Mouse (Mus musculus) kidney, adult 11 months (tissue): ENCODE results near the gene Depdc5.
A peak's percentile ranks its signal among the peaks of the same experiment; 100 is the strongest.

ENCODE experiments used
- DNase-seq: peaks from one replicate; pipeline ENCODE4 v3.0.0; 2022

Gene Depdc5

DNA sequence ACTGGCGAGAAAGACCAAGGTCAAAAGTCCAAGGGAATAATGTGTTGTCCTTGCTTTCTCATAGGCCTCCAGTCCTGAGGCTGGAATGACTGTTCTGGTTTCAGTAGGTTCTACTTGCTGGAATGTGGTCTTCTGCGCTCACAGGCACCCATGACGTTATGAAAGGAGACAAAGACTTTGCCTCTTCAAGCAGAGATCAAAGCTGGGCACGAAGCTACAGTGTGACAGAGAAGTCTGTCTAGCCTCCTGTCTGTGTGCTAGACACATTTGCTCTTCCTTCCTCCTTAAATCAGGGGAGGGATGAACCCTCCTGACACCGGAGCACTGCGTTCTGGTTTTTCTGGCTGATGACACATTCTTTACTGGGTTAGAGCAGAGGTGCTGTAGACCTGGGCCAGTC is 140.0 kb downstream of the Depdc5 start:
- peak; percentile 25 for DNase-seq

DNA sequence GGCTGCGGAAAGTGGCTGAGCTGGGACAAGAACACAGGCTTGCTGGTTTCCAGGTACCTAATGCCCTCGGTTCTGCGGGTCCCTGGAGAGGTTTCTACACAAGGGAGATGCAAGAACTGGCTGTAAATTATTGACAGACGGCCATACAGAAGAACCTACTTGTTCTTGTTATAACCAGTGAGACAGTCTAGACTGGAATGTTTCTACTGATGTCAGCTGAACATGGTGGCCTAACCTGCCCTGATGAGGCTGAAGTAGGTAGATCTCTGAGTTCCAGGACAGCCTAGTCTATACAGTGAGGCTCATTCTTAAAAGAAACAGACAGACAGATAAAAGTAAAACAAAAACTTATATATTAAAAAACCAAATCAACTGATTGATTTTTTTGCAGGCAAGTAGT is 140.6 kb downstream of the Depdc5 start:
- peak; percentile 5 for DNase-seq

DNA sequence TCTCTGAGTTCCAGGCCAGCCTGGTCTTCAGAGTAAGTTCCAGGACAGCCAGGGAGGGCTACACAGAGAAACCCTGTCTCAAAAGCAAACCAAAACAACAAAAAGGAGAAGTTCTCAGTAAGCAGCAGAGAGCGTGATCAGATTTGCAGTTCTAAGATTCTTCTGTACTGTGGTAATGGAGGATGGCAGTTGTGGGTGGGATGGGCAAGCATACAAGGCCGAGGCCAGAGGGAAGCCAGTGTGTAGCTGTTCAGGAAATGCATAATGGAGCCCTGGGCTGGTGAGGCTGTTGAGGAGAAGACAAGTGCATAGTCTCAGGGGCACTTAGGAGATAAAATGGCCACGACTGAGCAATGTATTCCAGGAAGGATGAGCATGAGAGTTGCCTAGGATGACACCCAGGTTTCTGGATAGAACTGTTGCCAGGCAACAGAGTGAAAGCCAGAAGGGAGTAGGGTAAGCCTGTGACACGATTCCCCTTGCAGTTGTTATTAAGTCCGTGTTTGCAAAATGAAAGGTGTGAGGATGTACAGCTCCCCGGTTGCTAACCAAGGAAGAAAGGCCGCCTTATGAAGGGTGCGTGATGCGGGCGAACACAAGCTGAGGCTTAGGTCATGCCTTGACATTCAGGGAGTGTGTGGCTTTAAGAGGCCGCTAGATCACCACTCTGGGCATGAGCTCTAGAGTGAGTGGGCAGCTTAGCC is 142.1 kb downstream of the Depdc5 start:
- no peak for DNase-seq

DNA sequence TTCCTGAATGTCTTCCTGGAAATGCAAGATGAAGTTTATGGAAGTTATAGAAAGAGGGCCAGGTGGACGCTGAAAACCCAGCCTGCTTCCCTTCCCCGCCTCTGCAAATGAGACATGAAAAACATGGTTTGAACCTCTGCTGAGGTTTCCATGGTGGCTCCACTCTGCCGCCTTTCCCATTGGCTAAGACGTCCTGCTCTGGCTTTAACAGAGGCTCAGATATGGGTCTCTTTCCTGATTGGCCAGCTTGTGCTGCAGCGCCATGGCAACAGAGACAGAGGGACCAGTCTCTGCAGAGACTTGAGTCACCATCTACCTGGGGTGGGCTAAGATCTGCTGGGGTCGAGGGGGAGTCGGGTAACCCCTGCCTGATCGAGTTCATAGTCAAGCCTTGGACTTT is 143.2 kb downstream of the Depdc5 start:
- no peak for DNase-seq

DNA sequence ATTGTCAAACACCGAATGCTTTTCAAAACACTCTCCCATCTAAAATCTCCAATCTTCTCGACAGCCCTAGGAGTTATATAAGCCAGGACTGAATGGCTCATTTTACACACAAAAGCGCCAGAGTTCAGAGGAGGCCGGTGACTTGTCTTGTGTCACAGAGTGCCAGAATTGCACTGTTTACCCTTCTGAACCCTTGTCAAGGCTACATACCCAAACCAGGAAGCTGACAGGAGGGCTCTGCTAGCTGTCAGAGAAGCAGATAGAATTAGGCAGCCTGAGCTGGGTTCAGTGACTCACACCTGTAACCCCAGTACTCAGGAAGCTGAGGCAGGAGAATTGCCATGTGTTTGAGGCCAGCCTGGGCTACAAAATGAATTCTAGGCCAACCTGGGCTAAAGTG is 143.9 kb downstream of the Depdc5 start:
- no peak for DNase-seq

DNA sequence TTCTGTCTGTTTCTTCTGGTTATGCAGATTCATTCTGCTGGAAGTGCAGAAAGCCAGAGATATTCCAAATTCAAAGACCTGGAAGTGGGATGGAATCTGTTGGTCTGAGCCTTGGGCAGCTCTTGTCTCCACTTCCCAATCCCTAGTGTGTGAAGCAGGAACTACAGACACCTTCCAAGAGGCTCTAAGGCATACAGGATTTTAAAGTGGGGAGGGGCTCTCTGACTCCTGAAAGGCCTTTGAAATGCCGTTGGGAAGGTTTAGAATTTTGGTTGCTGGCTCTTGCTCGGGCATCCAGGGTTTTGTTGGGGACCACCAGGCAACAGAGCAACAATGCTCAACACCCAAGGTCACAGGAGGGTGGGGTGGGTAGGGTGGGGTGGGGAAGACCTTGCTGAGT is 145.8 kb downstream of the Depdc5 start:
- no peak for DNase-seq

DNA sequence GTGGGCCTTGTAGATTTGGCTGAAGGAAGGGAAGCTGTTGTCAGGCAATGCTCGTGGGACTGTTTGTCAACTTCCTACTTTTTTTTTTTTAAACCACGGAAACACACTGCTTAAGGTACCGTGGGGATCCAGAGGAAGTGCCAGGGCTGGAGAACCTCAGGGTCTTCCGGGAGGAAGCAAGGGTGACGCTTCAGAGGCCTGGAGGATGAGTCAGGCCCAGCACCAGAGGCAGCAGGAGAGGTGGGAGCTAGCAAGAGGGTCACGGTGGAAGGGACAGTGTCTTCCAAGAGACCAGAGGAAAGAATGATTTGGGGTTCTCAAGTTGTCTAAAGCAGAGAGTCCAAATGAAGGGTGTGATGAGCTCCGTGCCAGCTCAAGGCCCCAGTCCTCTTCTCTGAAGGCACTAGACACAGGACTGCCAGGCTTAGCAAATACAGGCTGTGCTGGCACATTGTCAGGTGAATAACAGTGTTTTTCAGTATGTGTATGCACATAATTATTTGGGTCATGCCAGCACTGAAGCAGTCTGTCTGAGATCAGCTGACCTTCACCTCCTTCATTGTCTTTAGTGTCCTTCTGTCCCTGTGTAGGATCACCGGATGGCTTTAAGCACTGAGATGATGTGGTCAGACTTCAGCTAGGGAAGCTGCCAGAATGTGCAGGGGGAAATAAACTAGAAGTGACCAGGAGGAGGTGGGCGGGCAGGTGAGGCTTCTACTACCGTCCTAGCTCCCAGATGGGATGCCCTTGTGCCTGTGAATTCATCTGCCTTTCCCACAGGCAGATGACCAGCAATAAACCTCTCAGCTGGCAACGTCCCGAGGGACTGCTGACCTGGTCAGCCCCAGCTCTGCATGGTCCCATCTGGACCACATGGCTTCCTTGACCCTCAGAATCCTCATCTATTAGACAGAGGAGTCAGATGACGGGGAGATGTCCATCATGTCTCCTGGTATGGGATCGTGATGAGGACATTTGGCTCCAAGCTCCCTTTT is 146.6 kb downstream of the Depdc5 start:
- peak; percentile 38 for DNase-seq

DNA sequence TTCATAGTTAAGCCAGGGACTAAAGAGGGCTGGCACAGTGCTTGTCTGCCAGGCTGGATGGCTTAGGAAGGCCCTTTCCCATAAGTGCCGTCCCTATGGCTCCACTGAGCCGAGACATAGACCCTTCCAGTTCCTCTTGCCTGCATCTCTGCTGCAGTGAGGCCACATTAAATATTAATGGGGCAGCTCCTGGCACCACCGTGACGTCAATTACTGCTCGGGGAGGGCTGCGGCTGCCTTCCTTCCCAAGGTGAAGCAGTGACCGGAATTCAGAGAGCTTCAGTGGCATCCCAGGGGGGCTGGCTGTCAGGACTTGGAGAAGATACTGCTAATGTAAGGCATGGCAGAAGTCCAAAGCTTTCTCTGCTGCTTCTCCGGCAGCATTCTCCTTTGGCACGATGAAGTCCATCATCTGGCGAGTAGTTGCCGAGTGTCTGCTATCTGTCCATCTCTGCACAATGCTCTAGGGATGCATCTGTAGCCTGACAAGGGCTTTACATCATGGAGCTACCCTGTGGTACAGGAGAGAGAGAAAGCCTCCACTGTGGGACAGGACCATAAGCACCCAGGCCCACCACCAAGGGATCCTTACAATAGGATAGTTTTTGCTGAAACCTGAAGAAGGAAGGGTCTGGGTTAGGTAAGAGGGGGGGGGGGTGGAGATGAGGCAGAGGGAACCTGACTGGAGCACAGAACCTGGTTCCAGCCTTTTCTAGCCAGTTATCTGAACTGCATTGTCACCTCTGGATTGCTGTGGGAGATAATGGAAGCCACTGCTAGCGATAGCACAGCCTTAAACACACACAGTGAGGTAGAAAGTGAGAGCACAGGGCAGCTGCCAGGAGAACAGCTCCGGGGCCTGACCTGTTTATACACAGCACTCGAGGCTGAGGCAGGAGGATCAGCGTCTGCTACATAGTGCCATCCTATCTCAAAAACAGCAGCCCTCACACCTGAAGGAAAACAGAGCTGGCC is 147.9 kb downstream of the Depdc5 start:
- no peak for DNase-seq

DNA sequence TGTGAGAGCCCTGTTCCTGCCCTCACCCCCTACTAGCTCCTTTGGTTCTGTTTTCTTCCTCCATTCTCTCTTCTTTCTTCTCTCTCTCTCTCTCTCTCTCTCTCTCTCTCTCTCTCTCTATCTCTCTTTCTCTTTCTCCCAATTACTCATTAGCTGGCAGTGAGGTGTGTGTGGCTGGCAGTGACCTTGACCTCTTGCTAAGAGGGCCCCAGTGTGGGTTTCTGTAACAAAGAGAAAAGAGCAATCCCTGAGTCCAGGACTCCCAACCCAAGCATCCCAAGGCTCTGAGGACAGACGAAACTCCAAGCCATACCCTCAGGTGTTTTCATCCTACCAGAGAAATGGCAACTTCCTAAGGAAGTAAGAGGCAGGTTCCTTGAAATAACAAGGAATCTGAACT is 150.6 kb downstream of the Depdc5 start:
- DNase-seq = no peak

DNA sequence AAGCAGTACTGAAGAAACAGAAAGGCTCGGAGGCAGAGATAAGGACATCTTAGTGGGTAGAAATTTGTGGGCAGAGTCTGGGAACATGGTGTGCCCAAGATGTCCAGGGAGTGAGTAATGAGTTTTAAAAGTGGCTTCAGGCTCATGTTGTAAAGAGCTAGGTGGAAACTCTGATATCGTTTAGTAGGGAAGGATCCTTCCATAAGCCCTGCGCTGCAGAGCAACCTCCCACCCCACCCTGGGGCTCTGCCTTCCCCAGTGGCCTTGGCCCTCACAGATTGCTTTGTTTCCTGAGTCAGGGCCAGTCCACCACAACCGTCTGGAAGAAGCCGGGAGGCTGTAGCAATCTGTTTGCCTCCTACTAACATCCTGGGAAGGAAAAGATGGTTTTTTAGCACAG is 152.1 kb downstream of the Depdc5 start:
- DNase-seq = no peak

DNA sequence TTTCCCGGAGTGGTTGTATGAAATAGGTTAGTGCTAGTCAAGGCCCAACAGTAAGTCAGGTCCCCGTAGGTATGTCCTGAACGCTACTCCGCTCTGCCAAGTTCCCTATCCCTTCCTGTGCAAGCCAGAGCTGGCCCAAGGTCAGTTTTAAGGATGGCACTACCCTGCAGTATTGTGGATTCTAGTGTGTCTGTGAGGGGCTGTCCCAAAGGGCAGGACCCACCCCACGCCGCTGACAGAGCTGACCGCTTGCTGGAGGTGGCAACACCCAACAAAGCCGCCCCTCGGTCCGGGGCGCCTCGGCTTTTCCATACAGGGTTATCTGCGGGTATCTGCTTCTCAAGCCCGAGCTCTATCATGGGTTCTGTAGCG is 154.7 kb downstream of the Depdc5 start:
- DNase-seq = no peak

DNA sequence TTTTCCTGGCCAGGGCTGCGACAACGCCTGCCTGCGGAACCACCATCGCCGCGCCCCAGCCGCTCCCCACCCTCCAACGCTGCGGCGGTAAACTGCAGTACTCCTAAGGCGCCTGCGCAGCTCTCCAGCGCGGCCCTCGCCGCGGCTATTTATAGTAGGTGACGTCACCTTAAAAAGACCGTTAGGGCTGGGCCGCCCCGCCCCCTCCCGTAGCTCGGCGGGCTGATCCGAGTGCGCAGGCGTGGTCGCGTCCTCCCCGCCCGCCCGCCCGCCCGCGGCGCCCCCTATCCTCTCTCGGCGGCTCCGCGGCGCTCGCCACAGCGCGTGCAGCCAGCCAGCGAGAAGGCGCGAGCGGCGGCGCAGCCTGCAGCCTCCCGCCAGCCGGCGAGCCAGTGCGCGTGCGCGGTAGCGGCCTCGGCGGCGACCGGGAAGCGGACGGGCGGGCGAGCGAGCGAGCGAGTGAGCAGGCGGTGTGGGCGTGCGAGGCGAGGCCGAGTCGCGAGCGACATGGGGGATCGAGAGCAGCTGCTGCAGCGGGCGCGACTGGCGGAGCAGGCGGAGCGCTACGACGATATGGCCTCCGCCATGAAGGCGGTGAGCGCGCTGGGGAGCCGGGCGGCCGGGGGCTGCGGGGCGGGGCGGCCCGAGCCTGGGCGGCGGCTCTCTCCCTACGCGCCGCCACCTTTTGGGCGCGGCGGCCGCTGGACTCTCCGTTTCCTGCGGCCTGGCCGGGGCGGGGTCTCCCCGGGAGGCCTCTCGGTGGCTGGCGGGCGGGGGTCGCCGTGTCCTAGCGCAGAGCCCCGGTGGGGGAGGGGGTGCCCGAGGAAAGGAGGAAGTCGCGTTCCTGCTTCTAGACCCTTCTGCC is 155.3 kb downstream of the Depdc5 start, which contains the start of gene Ywhah:
Gene Ywhah, plus strand, starts transcription at position 256 of the 865 bp plus-strand sequence.
- peak; percentile 95 for DNase-seq

DNA sequence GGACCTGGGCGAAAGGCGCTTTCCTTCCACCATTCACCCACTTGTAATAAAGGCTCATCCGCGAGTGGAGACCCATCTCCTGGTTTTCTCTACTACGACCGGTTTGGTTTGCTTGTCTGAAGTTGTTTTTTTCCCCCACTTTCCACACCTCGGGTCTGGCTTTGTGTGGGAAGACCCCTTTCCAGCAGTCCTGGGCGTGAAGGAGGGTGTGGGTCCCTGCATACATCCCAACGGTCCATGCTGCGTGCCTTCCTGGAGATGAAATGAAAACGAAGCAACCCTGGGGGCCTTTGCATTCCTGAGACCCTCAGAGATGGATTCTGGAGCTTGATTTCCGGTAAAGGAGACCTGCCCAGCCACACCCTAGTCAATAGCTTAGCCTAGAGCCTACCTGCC is 155.9 kb downstream of the Depdc5 start:
- no peak for DNase-seq

DNA sequence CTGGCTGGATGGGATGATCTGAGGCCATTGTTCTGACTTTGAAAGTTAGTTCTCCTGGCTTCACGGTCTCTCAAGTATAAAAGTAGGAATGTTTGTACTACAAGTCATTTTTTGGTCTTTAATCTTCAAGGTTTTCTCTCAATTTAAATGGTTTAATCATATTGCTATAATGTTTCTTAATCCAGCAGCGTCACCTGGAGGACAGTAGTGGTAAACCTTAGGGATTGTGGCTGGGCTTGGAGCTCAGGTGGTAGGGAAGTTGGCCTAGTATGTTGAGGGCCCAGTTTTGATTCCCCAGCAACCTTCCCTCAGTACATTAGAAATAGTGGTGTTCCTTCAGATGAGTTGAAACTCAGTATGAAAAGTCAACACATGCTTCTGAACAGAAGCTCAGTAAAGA is 158.1 kb downstream of the Depdc5 start:
- no peak for DNase-seq

DNA sequence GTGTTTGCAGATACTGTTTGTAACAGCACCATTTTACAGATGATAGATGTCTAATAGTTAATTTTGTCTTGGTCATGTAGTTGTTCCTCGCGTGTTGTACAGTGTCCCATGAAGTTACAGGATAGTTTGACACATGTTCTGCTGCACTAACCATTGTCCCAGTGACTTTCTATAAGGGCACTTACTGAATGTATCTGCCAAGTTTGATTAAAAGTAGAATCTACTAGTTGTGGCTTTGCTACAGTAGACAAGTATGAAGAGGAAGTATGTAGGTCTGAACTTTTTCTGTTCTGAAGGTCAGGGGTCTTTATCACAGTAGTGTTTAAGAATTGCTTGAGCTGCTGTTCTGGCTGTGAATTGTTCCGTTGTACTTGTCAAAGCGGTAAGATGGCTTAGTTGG is 159.8 kb downstream of the Depdc5 start:
- no peak for DNase-seq

DNA sequence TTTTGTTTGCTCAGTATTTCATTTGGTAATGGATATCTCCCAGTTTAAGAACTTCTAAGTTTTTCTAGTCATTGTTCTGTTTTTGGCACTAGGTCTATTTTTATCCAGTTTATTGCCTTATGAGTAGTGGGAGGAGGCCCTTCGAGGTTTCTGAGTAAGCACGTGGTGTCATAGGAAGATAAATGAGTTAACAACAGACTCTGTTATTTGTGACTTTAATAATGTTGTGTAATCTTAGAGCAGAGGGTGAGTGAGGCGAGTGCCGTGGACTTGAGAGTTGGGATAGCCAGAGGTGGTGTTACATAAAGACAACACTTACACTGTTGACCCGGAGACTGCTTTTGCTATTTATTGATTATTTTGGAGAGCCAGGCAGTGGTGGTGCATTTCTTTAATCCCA is 161.0 kb downstream of the Depdc5 start:
- DNase-seq = no peak

DNA sequence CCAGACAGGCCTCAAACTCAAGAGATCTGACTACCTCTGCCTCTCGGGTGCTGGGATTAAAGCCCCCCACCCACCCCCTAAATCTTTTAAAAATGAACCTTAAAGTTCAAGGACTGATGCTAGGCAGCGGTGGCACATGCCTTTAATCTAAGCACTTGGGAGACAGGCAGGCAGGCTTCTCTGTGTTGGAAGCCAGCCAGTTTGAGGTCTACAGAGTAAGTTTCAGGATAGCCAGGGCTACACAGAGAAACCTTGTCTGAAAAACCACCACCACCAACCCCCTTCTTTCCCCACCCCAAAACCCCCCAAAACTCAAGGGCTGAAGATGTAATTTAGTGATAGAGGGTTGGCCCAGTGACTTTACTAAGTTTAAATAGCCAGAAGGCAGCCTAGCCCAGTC is 165.2 kb downstream of the Depdc5 start:
- no peak for DNase-seq

DNA sequence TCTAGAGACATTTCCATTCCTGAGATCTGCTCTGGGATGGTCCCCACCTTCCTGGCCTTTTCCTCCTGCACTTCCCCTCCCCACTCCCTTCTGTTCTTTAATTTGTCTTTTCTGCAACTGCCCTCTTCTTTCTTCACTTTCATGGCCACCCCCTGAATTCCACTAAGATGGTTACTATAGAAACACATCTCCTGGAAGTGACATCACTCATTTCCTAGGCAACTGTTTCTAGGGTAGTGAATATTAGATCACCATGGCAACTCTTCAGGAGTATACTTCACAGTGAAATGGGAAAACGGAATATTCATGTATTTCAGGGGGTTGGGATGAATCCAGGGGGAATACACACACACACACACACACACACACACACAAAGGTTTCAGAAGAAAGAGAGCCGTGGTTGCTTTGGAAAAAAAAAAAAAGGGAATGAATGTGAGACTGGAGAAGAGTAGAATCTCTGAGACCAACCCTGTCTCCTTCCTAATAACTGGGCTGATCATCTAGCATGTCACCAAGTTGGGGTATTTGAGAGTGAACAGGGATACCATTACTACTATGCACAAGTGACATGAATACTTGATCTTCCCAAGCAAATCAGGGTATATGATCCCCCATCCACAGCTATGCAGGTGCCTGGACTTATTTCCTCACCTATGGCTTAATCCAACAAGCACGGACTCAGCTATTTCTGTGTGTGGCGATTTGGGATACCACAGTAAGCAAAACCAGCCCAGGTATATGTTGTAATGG is 167.1 kb downstream of the Depdc5 start:
- DNase-seq = no peak

DNA sequence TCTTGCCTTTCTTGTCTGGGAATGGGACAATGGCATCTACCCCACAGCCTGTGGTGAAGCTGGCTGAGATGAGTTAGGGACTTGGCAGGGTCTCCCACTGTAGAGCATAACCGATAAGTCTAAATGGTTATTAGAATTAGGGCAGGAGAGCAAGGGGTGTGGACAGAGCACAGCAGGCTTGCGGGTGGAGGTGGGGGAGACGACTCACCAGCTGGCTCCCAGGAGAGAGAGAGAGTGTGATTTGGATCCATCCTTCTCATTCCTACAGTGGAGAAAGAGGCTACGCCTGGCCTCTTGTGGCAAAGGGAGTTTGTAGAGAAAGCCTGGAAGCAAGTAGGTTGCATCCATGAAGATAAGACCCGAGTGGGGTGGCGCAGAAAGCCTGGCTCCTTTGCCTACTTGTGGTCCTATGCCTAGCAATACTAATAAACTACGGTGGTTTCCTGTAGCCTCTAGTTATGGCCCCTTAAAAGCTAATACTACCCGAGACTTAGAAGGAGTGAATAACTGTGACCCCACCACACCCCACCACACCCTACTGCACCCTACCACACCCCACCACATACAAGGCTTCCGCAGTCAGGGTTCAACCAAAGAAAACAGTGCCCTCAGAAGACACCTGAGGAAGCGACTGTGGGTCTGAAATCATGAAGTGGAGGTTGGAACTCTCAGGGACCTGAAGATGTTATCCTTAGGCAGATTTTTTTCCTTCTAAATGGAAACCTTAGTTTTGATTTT is 168.7 kb downstream of the Depdc5 start:
- no peak for DNase-seq

DNA sequence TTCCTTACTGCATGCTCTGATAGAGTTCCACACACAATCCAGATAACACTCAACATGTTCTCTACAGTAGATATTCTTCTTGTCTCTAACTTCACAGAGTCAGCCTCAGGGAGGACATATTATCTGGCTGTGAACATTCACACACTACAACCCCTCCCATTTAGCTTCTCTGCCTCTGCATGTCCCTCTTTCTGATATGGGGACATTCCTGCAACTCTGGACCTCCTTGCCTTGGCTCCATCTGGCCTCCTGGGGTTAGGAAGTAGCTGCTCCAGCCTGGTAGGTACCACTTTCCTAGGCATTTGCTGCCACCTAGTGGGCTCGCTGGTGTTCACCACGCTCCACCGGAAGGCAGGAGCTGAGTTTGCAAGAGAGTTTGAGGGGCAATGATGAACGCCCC is 169.6 kb downstream of the Depdc5 start:
- peak; percentile 58 for DNase-seq
